Mouse (Mus musculus) stomach, embryonic 14.5 days (tissue): Measurements from ENCODE around the gene Gm5244. TPM values are rescaled to one million over a fixed set of nuclear protein-coding genes. Genes with fewer than 3 reads are reported as not detected.

Experiments
- ATAC-seq: fragments of 200-750 bp; cut with Nextera tagmentation; 2 replicates; pipeline ENCODE4 v1.8.0; 2017; ENCODE audit warnings: low read depth, moderate TSS enrichment; ENCODE audit not compliant: insufficient number of reproducible peaks, insufficient read depth, low FRiP score
- H3K27ac ChIP-seq: fragments of 300-500 bp; sonication (generic); 2 replicates; pipeline ENCODE4 v1.5.1; 2014; ENCODE audit warnings: mild to moderate bottlenecking, low read length, moderate library complexity, mixed read lengths
- H3K27me3 ChIP-seq: fragments of 300-500 bp; sonication (generic); 2 replicates; pipeline ENCODE4 v1.6.1; 2014; ENCODE audit warnings: low read length, control low read depth, mixed read lengths; ENCODE audit not compliant: control insufficient read depth, insufficient read depth
- H3K36me3 ChIP-seq: fragments of 300-500 bp; sonication (generic); 2 replicates; pipeline ENCODE4 v1.6.1; 2014; ENCODE audit warnings: mild to moderate bottlenecking, control low read depth, low read length, moderate library complexity, mixed read lengths; ENCODE audit not compliant: control insufficient read depth, insufficient read depth
- H3K4me1 ChIP-seq: fragments of 300-500 bp; sonication (generic); 2 replicates; pipeline ENCODE4 v1.6.1; 2014; ENCODE audit warnings: low read length, control low read depth, mixed read lengths; ENCODE audit not compliant: control insufficient read depth, insufficient read depth
- H3K4me2 ChIP-seq: fragments of 300-500 bp; sonication (generic); replicated peaks from 2 replicates; pipeline ENCODE4 v1.6.1; 2014; ENCODE audit warnings: low read depth, low read length, control low read depth
- H3K4me3 ChIP-seq: fragments of 300-500 bp; sonication (generic); 2 replicates; pipeline ENCODE4 v1.5.1; 2014; ENCODE audit warnings: low read depth, low read length, control low read depth
- H3K9ac ChIP-seq: fragments of 300-500 bp; sonication (generic); replicated peaks from 2 replicates; pipeline ENCODE4 v1.6.1; 2014; ENCODE audit warnings: low read depth, mild to moderate bottlenecking, control low read depth, low read length, moderate library complexity, mixed read lengths
- H3K9me3 ChIP-seq: fragments of 300-500 bp; sonication (generic); 2 replicates; pipeline ENCODE4 v1.6.1; 2016; ENCODE audit warnings: low read depth, low read length, control low read depth; ENCODE audit not compliant: control insufficient read depth
- WGBS: fragments of 180-500 bp; shearing (Covaris S2); extraction: QIAGEN DNeasy Blood & Tissue Kit; methylation state at CpG from one replicate; pipeline ENCODE4 v1.1.7; 2014; 5-methylcytosine and 5-hydroxymethylcytosine counted together
- polyA plus RNA-seq: library from polyadenylated mRNA; unstranded; fragments of >200 nt; fragmentation: Nextera tagmentation; extraction: Ambion mirVana; gene quantifications from 2 replicates; pipeline ENCODE4 v1.2.1, GENCODE M21; 2014

The Gm5244 gene
- polyA plus RNA-seq = not detected in 2 replicates

GRCm38 (mm10) chr19:12846382-12846781, at the start of gene Gm5244:
Gene Gm5244, plus strand, starts transcription at chr19:12846682.
- Histone ChIP-seq H3K4me2 (no peak within 1 kb of the TSS), H3K4me3 (no peak within 1 kb of the TSS), H3K36me3 (no peaks in the 10 kb centered on the region), H3K9me3 (no peaks in the 10 kb centered on the region), H3K27me3 (no peaks in the 10 kb centered on the region), H3K9ac (no peak within 1 kb of the TSS), H3K4me1 (no peaks in the 10 kb centered on the region), H3K27ac (no peak within 1 kb of the TSS)
- ATAC-seq = no peak

GRCm38 (mm10) chr19:12797071-12797470, 49.4 kb upstream of the Gm5244 start:
- Histone ChIP-seq H3K4me1 (no peaks in the 10 kb centered on the region), H3K9me3 (no peaks in the 10 kb centered on the region), H3K36me3 (no peaks in the 10 kb centered on the region), H3K9ac (peak overlapping the region; percentile 60), H3K4me3 (peak overlapping the region; percentile 78), H3K27ac (peak overlapping the region; percentile 98), H3K4me2 (peak overlapping the region; percentile 66), H3K27me3 (no peaks in the 10 kb centered on the region)
- WGBS = 0% methylated on average over 7 of the region's 7 CpGs
- ATAC-seq = no peak

- Histone ChIP-seq H3K9ac (no peak overlapping the region), H3K4me2 (no peak overlapping the region), H3K4me3 (no peak overlapping the region), H3K27ac (no peak overlapping the region), H3K27me3 (no peaks in the 10 kb centered on the region), H3K36me3 (no peaks in the 10 kb centered on the region), H3K4me1 (no peaks in the 10 kb centered on the region), H3K9me3 (no peaks in the 10 kb centered on the region)
- no peak for ATAC-seq
- WGBS = 85% methylated on average over 4 of the region's 4 CpGs
Observed at GRCm38 (mm10) chr19:12798404-12798803, 48.1 kb upstream of the Gm5244 start.

- no peak overlapping the region for H3K4me3 ChIP-seq
- H3K4me1 ChIP-seq = no peaks in the 10 kb centered on the region
- no peak for ATAC-seq
- H3K9me3 ChIP-seq = no peaks in the 10 kb centered on the region
- 89% methylated on average over 3 of the region's 3 CpGs for WGBS
- no peaks in the 10 kb centered on the region for H3K27me3 ChIP-seq
- H3K4me2 ChIP-seq = no peak overlapping the region
- no peaks in the 10 kb centered on the region for H3K36me3 ChIP-seq
- H3K27ac ChIP-seq = no peak overlapping the region
- no peak overlapping the region for H3K9ac ChIP-seq
Observed at GRCm38 (mm10) chr19:12799081-12799480, 47.4 kb upstream of the Gm5244 start.

- Histone ChIP-seq H3K36me3 (no peaks in the 10 kb centered on the region), H3K27ac (no peak overlapping the region), H3K4me3 (no peak overlapping the region), H3K27me3 (no peaks in the 10 kb centered on the region), H3K4me2 (no peak overlapping the region), H3K4me1 (no peaks in the 10 kb centered on the region), H3K9me3 (no peaks in the 10 kb centered on the region), H3K9ac (no peak overlapping the region)
- ATAC-seq = no peak
- WGBS = 71% methylated on average over 2 of the region's 2 CpGs
Observed at GRCm38 (mm10) chr19:12800621-12801020, 45.9 kb upstream of the Gm5244 start.

- Histone ChIP-seq H3K4me3 (no peak overlapping the region), H3K27ac (no peak overlapping the region), H3K36me3 (no peaks in the 10 kb centered on the region), H3K4me1 (no peaks in the 10 kb centered on the region), H3K9me3 (no peaks in the 10 kb centered on the region), H3K9ac (no peak overlapping the region), H3K4me2 (no peak overlapping the region), H3K27me3 (no peaks in the 10 kb centered on the region)
- no peak for ATAC-seq
- WGBS = 67% methylated on average over 3 of the region's 3 CpGs
Observed at GRCm38 (mm10) chr19:12801046-12801445, 45.4 kb upstream of the Gm5244 start.

GRCm38 (mm10) chr19:12802830-12803229, 43.7 kb upstream of the Gm5244 start:
- H3K9me3 ChIP-seq = no peaks in the 10 kb centered on the region
- H3K4me1 ChIP-seq = no peaks in the 10 kb centered on the region
- no peak overlapping the region for H3K9ac ChIP-seq
- H3K27ac ChIP-seq = no peak overlapping the region
- H3K36me3 ChIP-seq = no peaks in the 10 kb centered on the region
- H3K4me3 ChIP-seq = no peak overlapping the region
- WGBS = 75% methylated on average over 3 of the region's 3 CpGs
- no peak overlapping the region for H3K4me2 ChIP-seq
- H3K27me3 ChIP-seq = no peaks in the 10 kb centered on the region
- ATAC-seq = no peak

GRCm38 (mm10) chr19:12804237-12804636, 42.2 kb upstream of the Gm5244 start:
- no peak for ATAC-seq
- no peaks in the 10 kb centered on the region for H3K36me3 ChIP-seq
- no peak overlapping the region for H3K4me3 ChIP-seq
- H3K27ac ChIP-seq = no peak overlapping the region
- H3K9ac ChIP-seq = no peak overlapping the region
- no peak overlapping the region for H3K4me2 ChIP-seq
- H3K4me1 ChIP-seq = no peaks in the 10 kb centered on the region
- no peaks in the 10 kb centered on the region for H3K9me3 ChIP-seq
- H3K27me3 ChIP-seq = no peaks in the 10 kb centered on the region
- WGBS = 80% methylated on average over 1 of the region's 1 CpGs

GRCm38 (mm10) chr19:12805730-12806129, 40.8 kb upstream of the Gm5244 start:
- no peak overlapping the region for H3K4me3 ChIP-seq
- no peaks in the 10 kb centered on the region for H3K27me3 ChIP-seq
- H3K4me2 ChIP-seq = no peak overlapping the region
- H3K27ac ChIP-seq = no peak overlapping the region
- no peaks in the 10 kb centered on the region for H3K4me1 ChIP-seq
- no peaks in the 10 kb centered on the region for H3K36me3 ChIP-seq
- H3K9ac ChIP-seq = no peak overlapping the region
- WGBS = 83% methylated on average over 3 of the region's 3 CpGs
- no peak for ATAC-seq
- no peaks in the 10 kb centered on the region for H3K9me3 ChIP-seq
